Mouse (Mus musculus) thymus, adult 18-20 months (tissue): ENCODE measurements at regions not wholly inside any gene's neighbourhood (a gene's known extent, or its start where the extent isn't known, plus 50 kb on each side); places are given as distances from the start of the nearest gene placed in this dataset.

ENCODE experiments used
- DNase-seq, 2 experiments: peaks; one replicate each; pipeline ENCODE4 v3.0.0; 2022; ENCODE audit warnings: mixed read lengths in 2 of 2

DNA sequence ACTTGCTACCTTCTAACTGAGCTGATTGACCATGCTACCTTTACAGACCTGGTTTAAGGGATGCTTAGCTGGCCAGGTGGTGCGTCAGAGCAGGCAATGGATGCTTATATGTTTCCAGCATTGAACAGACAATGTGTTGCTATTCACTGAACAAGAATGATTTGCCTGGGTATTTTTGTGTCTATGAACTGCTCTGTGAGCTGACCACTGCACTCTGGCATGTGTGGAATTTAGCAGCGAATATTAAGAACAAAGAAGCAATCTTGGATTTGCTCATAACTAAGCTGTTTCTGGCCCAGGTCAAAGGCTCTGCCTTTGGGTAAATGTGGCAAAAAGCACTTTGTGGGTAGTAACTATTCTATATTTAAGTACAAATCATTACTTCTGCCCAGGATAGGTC is 58.3 kb upstream of the Ccdc39 start:
- no peak for DNase-seq

DNA sequence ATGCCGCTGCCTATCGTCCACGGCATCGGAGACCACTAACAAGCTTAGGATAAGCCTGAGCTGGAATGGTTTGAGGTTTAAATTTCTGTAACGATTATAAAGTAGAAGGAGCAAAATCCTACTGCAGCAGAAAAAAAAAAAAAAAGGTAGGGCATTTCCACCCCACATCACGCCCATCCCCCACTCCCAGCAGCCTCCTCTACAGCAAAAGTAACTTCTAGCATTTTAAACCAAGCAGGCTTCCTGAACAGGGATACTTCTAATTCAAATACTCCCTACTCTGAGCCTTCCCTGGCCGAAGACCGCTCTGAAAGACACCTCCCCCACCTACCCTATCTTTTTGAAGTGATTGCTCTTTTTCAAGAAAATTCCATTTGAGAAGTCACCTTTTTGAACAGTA is 59.2 kb upstream of the Ccdc39 start:
- no peak for DNase-seq

DNA sequence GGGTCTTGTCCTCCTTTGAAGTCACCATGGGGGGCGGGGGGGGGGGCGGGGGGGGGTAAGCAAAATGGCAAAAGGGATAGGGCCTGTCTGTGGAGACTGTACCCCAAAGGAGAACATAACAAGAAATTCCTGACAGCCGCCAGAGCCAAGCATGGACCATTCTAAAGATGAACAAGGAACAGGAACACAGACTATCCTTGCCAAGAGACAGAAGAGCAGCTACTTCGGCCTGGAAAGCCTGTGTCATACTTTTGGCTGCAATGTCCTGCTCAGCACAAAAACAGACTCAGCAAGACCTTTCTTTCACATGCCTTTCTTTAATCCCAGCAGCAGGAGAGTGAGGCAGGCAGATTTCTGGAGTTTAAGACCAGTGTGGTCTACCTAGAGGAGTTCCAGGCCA is 59.7 kb upstream of the Ccdc39 start:
- DNase-seq, result no peak

- DNase-seq, result no peak
Measured at GRCm38 (mm10) chr3:33904854-33905678, 61.0 kb upstream of the Ccdc39 start.

DNA sequence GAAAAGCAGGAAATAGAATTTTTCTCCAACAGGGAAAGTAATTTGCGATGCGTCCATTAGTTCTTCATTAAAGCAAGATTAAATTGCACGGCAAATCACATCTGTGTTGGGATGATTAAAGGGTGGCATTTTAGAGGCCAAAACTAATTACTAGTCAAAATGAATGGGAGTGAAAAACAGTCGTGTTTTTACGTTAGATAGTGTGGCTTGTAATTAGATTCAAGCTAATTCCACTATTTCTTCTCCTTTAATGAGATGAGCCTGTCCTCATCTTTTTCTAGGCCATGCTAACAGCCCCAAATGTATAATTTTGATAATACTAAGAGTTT is 61.5 kb upstream of the Ccdc39 start:
- DNase-seq, result no peak

DNA sequence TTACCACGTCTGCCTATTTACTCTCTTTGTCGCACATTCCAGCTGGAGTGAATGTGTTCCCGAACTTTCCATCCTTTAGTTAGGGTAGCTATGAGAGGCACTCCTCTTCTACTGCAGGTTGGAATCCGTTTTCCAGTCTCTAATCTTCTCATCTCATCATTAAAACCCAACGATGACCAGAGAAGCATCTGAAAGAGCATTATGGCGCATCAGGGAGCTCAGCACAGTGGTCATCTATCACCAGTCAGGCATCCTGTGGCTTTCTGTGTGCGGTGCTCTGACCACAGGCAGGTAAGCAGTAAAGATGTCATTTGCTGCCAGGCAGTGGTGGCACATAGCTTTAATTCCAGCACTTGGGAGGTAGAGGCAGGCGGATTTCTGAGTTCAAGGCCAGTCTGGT is 63.0 kb upstream of the Ccdc39 start:
- DNase-seq, result no peak

- no peak for DNase-seq
Measured at GRCm38 (mm10) chr3:33911559-33911958, 67.4 kb upstream of the Ccdc39 start.

DNA sequence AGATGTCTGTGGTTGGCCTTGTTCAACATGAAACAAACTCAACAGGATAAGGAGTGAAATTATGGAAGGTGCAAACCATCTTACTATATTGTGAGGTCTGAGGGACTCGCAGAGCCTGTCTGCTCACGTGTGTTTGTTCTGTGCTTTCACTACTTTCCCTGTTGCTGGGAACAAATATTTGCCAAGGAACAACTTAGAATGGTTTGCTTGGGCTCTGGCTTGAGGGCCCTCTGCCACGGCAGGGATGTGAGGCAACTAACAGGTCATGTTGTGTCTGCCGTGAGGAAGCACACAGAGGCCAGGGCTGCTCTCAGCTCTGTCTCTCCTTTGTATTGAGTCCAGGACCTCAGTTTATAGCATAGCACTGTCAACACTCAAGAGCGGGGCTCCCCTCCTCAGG is 69.4 kb upstream of the Ccdc39 start:
- DNase-seq, result no peak

DNA sequence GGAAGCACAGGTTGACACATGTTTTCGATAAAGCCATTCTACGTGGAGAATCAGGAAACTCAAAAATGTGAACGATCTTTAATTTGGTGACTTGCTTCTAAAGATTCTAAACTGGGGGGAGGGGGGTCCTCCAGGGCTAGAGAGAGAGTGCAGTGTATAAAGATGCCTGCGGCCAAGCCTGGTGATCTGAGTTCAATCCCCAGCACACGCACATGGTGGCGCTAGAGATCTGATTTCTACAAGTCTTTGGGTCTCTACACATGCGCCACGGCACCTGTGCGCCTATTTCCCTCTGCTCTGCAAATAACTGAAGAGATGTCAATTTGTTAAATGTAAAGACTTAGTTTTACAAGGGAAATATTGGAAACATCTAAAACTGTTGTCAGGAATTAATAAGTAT is 70.3 kb upstream of the Ccdc39 start:
- DNase-seq, result no peak

DNA sequence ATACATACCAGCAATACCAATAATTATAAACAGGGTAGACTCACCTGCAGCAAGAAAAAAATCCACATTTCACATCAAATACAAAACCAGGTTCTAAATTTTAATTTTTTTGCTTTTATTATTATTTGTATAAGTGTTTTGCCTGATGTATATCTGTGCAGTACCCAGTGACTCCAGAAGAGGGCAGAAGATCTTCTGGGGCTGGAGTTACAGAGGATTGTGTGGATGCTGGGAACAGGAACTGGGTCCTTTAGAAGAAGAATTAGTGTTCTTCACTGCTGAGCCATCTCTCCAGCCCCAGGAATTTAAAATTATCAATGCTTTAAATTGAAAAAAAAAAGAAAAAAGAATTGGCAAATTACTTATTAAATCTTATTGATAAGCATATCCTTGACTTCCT is 71.7 kb upstream of the Ccdc39 start:
- DNase-seq, result no peak

GRCm38 (mm10) chr3:33916318-33916717 is 72.2 kb upstream of the Ccdc39 start:
- DNase-seq, result no peak

- no peak for DNase-seq
Measured at GRCm38 (mm10) chr3:33916818-33917217, 72.7 kb upstream of the Ccdc39 start.

- peak in 1 of 2 experiments; percentile 8 for DNase-seq
Measured at GRCm38 (mm10) chr3:33918785-33919184, 74.7 kb upstream of the Ccdc39 start.

- no peak for DNase-seq
Measured at GRCm38 (mm10) chr3:33925072-33925471, 81.0 kb upstream of the Ccdc39 start.

GRCm38 (mm10) chr3:33955064-33955463 is 64.7 kb upstream of the Fxr1 start:
- DNase-seq, result no peak

DNA sequence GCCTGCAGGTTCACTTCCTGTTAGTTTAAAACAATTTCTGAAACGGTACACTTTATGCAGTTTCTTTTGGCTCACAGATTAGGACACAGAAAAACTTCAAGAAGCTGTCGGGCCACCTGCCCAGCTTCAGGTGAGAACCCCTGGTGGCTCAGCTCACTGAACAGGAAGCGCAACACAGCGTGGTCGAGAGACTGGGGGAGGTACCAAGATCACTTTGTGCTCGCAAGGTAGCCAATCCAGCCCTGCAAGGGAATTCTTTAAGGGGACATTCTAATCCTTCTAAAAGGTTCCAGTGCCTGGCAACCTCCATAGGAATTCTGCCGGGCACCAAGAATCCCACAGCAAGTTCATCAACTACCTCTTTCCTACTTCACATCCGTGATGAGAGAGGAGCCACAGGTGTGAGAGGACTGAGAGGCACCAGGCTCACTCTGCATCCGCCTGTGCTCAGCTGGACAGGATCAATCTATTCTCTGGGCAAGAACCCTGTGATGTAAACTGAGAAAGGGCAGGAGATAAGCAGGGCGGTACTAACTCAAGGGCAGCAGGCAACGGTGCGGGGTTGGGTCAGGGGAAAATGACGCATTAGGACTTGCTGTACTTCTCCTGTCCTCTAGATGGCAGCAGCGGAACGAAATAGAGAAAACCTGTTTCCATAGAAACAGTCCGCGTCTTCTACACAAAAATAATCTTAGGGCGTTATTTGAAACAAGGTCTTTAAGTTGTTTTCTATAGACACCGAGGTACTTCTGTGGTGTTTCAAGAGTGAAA is 63.7 kb upstream of the Fxr1 start:
- DNase-seq, result peak; percentile 3 to 15

DNA sequence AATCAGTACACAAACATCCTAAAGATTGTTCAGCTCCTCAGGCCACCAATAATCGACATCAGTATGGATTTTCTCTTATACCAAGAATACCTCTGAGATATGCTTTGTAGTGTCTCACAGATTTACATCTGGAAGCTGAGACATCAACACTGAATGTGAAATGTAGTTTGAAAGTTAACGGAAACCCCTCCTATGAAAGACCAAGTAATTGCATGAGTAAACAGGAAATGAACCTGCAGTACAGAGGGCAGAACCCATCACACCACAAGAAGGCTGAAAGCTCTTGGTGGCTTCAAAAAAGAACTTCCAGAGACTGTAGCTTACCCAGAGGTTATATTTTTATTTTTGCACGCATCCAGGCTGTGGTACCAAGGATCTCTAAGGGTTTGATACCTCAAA is 63.1 kb upstream of the Fxr1 start:
- DNase-seq, result no peak

DNA sequence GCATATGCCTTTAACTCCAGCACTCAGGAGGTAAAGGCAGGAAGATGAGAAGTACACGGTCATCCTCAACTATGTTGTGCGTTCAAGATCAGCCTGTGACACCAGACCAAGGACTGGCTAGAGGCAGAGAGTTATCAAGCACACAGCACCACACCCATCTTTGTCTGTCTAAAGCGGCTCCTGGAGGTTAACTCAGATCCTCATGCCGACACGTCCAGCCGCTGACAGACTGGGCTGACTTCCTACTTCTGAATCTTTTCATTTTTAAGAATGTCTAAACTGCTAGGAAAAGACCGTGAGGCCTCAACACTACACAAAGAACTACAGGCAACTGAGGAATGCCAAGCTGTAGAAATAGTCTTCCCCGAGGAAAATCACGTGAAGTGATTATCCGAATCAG is 62.1 kb upstream of the Fxr1 start:
- DNase-seq, result no peak

DNA sequence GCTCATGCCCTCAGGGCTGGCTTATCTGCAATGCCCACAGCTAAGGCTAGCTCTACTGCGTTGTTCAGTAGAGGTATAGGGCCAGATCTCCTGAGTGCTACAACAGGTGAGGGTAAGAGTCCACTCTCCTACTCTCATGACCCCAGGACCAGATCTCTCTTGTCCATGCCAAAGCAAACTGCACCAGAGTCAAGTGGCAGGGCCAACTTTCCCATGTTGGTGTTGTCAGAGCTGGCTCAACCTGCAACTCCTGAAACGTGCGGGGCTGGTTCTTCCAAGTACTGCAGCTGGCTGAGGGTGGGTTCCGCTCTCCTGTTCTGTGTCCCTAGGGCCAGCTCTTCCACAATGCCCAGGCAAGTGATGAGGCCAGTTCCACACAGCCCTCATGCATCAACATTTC is 61.5 kb upstream of the Fxr1 start:
- no peak for DNase-seq

GRCm38 (mm10) chr3:33960211-33960610 is 59.5 kb upstream of the Fxr1 start:
- no peak for DNase-seq

DNA sequence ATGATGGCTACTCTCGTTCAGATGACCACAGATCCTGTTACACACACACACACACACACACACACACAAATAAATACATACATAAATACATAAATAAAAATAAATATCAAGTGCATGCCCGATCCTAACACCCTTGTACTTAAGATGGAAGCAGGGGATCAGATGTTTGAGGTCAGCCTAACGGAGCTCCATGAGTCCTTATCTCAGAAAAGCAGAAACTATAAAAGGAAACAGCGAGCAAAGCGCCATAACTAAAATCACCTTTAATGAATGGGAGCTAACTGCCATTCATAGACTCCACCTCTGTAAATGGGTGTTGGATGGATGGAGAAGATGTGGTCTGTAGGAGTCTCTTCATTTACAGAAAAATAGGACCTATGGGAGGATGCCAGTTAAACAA is 56.8 kb upstream of the Fxr1 start:
- DNase-seq, result no peak

- DNase-seq, result no peak
Measured at GRCm38 (mm10) chr3:33967184-33967583, 52.6 kb upstream of the Fxr1 start.
